Mouse (Mus musculus) adrenal gland, postnatal 36 days (tissue): ENCODE results near the gene Ppp2ca. TPM values are rescaled to one million over a fixed set of nuclear protein-coding genes. Genes with fewer than 3 reads are reported as not detected.
A peak's percentile ranks its signal among the peaks of the same experiment; 100 is the strongest.
"Not testable (repeated sequence)": the region's sequence is repeated elsewhere in the genome, so short reads cannot be mapped to it uniquely, and the experiment has no call there.

ENCODE experiments used
- DNase-seq, 2 experiments: peaks; one replicate each; pipeline ENCODE4 v3.0.0; 2021; ENCODE audit warnings: mixed read lengths in 1 of 2
- total RNA-seq, 2 experiments: library from RNA; stranded (reverse); gene quantifications; 2 replicates each; pipeline ENCODE4 v1.2.3; 2021

The Ppp2ca gene
- total RNA-seq, 2 experiments from 2014 or later = 78.0 to 84.2 TPM

DNA sequence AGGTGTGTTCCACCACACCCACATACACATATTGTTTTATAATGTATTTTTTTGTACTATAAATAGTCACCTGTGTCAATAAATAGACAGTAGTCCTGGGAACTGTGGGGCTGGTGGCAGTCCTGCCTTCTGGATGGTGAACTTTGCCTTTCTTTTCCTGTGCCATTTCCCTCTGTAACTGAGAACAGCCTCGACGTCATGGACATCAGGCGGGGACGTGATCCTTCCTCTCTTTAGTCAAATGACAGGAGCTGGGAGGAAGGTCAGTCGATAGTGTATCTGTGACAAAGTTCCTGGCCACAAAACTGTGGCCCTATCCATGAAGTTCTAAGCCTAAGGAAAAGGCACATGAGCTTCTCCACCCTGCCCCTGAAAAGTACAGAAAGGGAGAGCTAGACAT lies 3.9 kb upstream of the Ppp2ca start:
- DNase-seq = peak in 1 of 2 experiments; percentile 23

GRCm38 (mm10) chr11:52097016-52097415 lies 1.5 kb upstream of the Ppp2ca start:
- no peak for DNase-seq

GRCm38 (mm10) chr11:52097596-52097995 lies 885 bp upstream of the Ppp2ca start:
- DNase-seq = peak; percentile 44 to 45

- peak; percentile 66 to 80 for DNase-seq
Observed at GRCm38 (mm10) chr11:52099031-52099761, 715 bp downstream of the Ppp2ca start.

GRCm38 (mm10) chr11:52099771-52100219 lies 1.3 kb downstream of the Ppp2ca start:
- DNase-seq = peak in 1 of 2 experiments; percentile 15

- no peak for DNase-seq
Observed at GRCm38 (mm10) chr11:52102977-52103376, 4.5 kb downstream of the Ppp2ca start.

DNA sequence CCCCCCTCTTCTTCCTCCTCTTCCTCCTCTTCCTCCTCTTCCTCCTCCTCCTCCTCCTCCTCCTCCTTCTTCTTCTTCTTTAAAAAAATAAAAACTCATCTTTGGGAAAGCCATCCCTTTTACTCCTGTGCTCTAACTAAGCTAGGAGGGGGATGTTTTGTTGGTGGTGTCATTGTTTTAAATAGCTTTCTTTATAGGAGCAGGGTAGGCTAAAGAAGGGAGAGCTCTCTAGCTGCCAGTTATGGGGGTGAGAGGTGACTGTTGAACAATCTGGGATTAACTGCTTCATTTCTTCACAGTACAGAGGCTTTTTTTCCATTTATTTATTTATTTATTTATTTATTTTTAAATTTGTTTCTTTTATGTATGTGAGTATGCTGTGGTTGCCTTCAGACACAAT lies 7.0 kb downstream of the Ppp2ca start:
- no peak for DNase-seq

GRCm38 (mm10) chr11:52106037-52106436 lies 7.6 kb downstream of the Ppp2ca start:
- DNase-seq = no peak

- DNase-seq = no peak
Observed at GRCm38 (mm10) chr11:52106438-52106837, 8.0 kb downstream of the Ppp2ca start.

GRCm38 (mm10) chr11:52108796-52109195 lies 10.3 kb downstream of the Ppp2ca start:
- no peak for DNase-seq

- no peak for DNase-seq
Observed at GRCm38 (mm10) chr11:52109421-52109820, 10.9 kb downstream of the Ppp2ca start.

DNA sequence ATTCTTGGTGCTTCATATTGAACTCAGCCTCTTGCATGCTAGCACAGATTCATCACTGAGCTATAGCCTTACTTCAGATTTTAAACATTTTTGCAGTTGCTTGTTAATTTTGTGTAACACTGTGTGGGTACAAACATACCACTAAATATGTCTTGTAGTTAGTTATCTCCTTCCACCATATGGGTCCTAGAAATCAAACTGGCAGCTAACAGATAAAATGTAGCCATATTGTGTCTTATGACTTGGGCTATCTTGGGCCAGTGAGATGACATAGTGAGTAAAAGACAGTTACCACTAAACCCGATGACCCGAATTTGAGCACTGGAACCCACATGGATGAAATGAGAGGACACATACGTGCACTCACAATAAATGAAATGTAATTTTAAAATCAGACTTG lies 17.0 kb downstream of the Ppp2ca start:
- no peak for DNase-seq

GRCm38 (mm10) chr11:52116117-52116516 lies 17.6 kb downstream of the Ppp2ca start:
- not testable (repeated sequence) for DNase-seq

GRCm38 (mm10) chr11:52117156-52117555 lies 18.7 kb downstream of the Ppp2ca start:
- no peak for DNase-seq

GRCm38 (mm10) chr11:52120415-52120814 lies 21.9 kb downstream of the Ppp2ca start:
- not testable (repeated sequence) for DNase-seq

DNA sequence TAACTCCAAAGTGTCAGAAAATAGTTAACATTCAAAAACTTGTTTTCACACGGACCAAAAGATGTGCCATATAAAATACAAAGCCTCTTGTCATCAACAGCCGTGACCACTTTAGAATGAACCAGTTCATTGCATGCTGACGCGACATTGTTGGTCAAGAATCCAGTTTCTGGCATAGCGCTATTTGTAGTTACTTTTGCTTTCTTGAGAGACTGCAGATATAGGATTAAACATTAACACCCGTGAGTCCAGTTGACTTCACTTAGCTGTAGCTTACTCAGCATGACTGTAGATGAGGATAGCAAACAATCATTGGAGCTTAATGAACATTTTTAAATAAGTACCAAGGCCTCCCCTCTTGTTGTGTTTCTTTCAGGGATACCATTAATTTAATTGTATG lies 23.6 kb downstream of the Ppp2ca start:
- DNase-seq = no peak

- no peak for DNase-seq
Observed at GRCm38 (mm10) chr11:52124468-52124867, 26.0 kb downstream of the Ppp2ca start.

DNA sequence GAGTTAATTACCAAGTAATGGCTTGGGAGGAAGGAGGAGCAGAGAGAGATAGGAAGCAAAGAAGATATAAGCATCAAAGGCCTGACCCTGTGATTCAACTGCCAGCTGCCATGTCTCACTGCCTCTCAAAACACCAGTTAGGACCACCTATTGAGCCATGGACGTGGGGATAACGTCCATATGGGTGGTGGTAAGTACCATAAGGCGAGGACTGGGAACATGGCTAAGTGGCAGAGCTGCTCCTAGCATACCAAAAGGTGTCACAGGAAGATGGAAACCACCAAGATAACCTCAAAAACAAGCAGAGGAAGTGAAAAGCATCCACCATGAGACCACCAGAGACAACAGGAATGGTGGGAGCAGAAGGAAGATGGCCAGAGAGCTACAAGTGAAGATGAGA lies 28.7 kb downstream of the Ppp2ca start:
- DNase-seq = no peak

DNA sequence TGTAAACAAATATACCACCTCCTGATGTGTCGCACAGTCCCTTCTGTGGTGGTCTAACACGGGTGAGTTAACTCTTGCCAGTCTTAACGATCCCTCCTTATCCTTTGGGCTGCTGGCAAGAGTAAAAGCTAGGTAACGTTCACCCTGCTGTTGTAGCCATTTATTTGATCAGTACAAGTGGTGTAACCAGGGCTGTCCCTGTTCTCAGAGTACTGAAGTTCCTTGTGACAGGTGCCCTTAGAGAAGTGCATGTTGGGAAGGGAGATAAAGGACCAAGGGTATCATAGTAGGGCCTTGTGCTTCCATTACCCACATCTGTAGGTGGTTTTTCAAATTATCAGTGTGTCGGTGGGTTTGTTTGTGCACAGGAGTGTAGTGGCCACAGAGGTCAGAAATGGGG lies 29.3 kb downstream of the Ppp2ca start:
- no peak for DNase-seq

DNA sequence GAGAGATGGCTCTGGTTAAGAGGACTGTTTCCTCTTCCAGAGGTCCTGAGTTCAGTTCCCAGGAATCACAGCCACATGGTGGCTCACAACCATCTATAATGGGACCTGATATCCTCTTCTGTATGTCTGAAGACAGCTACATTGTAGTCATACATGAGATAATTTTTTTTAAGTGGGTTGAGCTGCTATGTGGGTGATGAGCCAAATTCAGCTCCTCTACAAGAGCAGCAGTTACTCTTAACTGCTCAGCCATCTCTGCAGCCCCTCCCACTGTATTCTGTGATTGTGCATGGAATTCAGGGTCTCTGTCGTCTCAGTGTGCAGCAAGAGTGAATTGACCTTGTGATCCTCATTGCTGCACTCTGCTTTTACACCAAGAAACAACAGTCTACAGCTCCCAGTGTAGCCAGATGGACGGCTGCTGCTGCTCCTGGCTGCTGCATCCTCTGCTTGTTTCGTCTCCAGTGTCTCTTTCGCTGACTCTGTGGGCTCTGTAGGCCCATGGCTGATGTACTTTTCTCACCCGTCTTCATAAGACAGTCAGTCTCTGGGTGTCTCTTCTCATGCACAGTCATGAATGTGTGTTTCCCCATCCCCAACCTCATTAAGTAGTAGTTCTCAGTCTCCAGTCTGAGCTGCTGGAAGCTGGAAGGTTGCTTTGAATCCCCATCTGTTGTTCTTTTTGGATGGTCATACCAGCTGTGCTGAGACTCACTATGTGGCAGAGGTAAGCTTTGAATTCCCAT lies 30.0 kb downstream of the Ppp2ca start:
- DNase-seq = no peak

GRCm38 (mm10) chr11:52129171-52129570 lies 30.7 kb downstream of the Ppp2ca start:
- DNase-seq = no peak

DNA sequence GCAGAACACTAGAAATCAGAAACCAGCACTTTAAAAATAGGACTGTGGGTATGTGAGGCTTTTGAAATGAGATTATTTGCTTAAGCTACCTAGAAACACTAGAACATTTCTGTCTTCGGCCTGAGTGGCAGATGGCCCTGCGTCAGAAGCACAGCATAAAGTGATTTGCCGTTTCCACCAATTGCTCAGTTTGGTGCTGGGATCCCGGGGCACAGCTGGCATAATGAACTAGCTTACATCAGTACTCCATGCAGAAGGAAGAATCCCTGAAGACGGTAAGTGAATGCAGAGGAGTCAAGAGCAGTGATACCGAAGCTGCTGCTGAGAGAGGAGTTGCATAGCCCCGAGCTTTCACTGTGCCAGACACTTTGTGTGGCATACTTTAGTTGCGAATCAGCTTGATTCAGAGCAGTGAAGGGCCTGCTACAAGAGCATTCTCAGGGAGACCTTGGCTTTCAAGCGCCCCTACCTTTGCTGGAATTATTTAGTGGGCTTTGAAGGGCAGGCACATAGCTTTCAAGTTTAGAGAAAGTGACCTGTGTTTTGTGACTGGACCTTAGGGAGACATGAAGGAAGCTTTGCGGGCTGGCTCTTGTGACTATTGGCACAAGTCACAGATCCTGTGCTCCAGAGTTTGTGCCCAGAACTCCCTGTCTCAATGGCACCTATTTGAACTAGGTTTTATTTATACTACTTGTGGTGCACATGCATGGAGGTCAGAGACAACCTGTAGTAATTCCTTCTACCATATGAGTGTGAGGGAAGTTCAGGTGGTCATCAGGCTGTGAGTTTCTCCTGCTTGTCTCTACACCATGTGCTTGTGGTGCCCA lies 31.4 kb downstream of the Ppp2ca start:
- DNase-seq = peak in 1 of 2 experiments; percentile 10
